Mouse (Mus musculus) c-Kit-positive CD71-negative TER-119-negative erythroid progenitor cells, embryonic 14.5 days (primary cell): ENCODE measurements at regions not wholly inside any gene's neighbourhood (a gene's known extent, or its start where the extent isn't known, plus 50 kb on each side); places are given as distances from the start of the nearest gene placed in this dataset.

Experiments used
- DNase-seq: peaks from one replicate; pipeline ENCODE4 v3.0.0-alpha.2; 2013; ENCODE audit warnings: low read depth

GRCm38 (mm10) chr8:86428998-86429651 is 151.4 kb downstream of the Abcc12 start:
- DNase-seq = no peak

GRCm38 (mm10) chr8:86428131-86428530 is 152.4 kb downstream of the Abcc12 start:
- DNase-seq = no peak

GRCm38 (mm10) chr8:86426056-86426455 is 154.4 kb downstream of the Abcc12 start:
- no peak for DNase-seq

- DNase-seq = no peak
These were observed 155.1 kb downstream of the Abcc12 start for GRCm38 (mm10) chr8:86425382-86425781.

- DNase-seq = no peak
These were observed 161.3 kb downstream of the Abcc12 start for GRCm38 (mm10) chr8:86419059-86419651.

- DNase-seq = no peak
These were observed 162.0 kb downstream of the Abcc12 start for GRCm38 (mm10) chr8:86418414-86418981.

GRCm38 (mm10) chr8:86415208-86415607 is 165.3 kb downstream of the Abcc12 start:
- no peak for DNase-seq

- DNase-seq = no peak
These were observed 169.3 kb downstream of the Abcc12 start for GRCm38 (mm10) chr8:86411232-86411631.

GRCm38 (mm10) chr8:86406196-86406595 is 174.3 kb downstream of the Abcc12 start:
- no peak for DNase-seq

GRCm38 (mm10) chr8:86403434-86403833 is 177.1 kb downstream of the Abcc12 start:
- no peak for DNase-seq

- no peak for DNase-seq
These were observed 178.5 kb downstream of the Abcc12 start for GRCm38 (mm10) chr8:86401946-86402345.

GRCm38 (mm10) chr8:86395121-86395520 is 185.4 kb downstream of the Abcc12 start:
- no peak for DNase-seq

GRCm38 (mm10) chr8:86393835-86394234 is 186.7 kb downstream of the Abcc12 start:
- DNase-seq = no peak

GRCm38 (mm10) chr8:86393374-86393773 is 187.1 kb downstream of the Abcc12 start:
- no peak for DNase-seq

GRCm38 (mm10) chr8:86390715-86391114 is 189.8 kb downstream of the Abcc12 start:
- DNase-seq = no peak

- no peak for DNase-seq
These were observed 190.5 kb downstream of the Abcc12 start for GRCm38 (mm10) chr8:86389690-86390671.

GRCm38 (mm10) chr8:86385236-86385635 is 195.2 kb downstream of the Abcc12 start:
- DNase-seq = no peak

- DNase-seq = no peak
These were observed 198.5 kb downstream of the Abcc12 start for GRCm38 (mm10) chr8:86381977-86382376.

- no peak for DNase-seq
These were observed 212.4 kb downstream of the Abcc12 start for GRCm38 (mm10) chr8:86368062-86368461.

- DNase-seq = no peak
These were observed 213.8 kb downstream of the Abcc12 start for GRCm38 (mm10) chr8:86366636-86367035.

GRCm38 (mm10) chr8:86365726-86366125 is 214.8 kb downstream of the Abcc12 start:
- no peak for DNase-seq

GRCm38 (mm10) chr8:86364898-86365297 is 215.6 kb downstream of the Abcc12 start:
- peak; percentile 4 for DNase-seq
